Mouse (Mus musculus): ENCODE data around the gene Pnma1. TPM values are rescaled to one million over a fixed set of nuclear protein-coding genes. Genes with fewer than 3 reads are reported as not detected.

The Pnma1 gene
- total RNA-seq, 2 experiments from 2014 or later = 0.15 to 0.18 TPM

DNA sequence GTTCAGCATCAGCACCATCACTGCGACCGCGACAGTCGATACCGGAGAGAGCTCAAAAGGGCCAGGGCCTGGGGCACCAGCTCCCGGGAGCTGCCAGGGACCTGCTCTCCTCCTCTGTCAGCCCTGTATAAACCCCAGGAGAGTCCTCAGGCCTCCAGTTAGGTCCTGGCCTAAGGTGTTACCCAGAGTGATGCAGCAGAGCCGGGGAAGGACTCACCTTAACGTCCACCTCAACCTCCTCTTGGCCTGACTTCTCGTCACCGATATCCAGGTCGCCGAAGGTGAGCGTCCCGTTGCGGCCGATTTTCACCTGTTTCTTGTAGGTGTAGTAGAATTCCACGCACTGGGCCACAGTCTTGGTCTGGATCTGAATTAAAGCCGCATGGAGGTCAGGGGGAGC is 7.9 kb upstream of the Pnma1 start:
- DNase-seq = no peak
- intact Hi-C loops (cut with DNase I) = no loop called here

DNA sequence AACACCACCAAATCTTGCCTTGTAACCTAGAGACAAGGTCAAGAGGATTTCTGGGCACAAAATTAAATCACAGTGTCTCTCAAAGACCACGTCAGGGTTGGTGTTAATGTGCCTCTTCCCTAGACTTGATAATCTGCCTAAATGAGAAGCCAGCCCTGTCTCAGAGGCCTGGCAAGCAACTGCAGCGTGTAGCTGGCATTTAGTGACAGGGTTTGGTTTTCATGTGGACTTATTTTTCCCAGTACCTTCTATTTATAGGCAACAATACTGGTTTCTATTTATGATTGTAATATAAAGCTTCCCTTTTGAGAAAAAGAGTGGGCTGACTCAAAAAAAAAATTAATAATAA is 7.2 kb upstream of the Pnma1 start:
- no peak for DNase-seq
- intact Hi-C loops (cut with DNase I) = no loop called here

DNA sequence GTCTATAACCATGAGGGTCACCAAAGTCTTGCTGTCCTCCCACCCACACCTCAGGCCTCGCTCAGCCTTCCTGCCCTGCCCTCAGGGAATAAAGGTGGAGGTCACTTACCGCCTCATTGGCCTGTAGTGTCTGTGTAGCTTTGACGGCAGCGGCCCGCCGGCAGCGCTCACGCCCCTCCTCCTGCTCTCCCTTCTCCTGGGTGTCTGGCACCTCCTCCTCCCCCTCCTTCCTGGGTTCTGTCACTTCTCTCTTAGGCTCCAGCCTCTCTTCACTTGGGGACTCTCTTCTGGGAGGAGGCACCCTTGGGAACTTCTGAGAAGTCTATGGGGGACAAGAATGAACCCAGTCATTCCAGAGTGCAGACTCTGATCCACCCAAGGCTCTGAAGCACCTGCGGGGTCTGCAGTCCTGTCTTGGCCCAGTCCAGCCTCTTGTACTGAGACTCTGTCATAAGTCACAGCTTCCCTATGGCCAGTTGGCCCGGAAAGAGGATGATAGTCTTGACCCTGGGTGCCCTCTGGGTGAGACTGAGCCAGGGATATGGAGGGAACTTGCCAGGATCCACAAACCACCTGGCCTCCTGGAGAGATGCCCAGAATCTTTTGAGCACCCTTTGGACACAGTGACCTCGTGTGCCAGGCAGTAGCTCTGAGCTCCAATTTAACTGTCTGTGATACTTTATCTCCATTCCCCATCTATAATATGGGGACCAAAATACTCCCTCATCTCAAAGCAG is 6.7 kb upstream of the Pnma1 start:
- intact Hi-C loops (cut with DNase I) = no loop called here
- peak; percentile 57 to 61 for DNase-seq

DNA sequence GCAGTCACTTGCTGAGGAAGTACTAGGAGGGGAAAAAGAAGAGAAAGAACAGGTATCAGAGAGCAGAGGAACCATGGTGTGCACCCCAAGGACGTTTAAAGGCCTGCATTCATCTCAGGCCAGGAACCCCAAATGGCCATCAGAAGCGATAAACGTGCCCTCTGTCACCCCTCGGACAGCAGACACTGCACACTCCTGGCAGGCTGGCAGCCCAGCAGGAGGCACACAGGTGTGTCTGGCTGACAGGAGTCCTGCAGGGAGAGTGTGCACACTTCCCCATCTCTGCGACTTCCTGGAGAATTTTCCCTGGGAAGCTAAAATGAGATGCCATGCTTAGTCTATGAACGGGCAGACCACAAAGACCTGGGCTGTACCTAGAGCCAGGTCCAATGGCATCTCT is 5.1 kb upstream of the Pnma1 start:
- intact Hi-C loops (cut with DNase I) = no loop called here
- DNase-seq = no peak

DNA sequence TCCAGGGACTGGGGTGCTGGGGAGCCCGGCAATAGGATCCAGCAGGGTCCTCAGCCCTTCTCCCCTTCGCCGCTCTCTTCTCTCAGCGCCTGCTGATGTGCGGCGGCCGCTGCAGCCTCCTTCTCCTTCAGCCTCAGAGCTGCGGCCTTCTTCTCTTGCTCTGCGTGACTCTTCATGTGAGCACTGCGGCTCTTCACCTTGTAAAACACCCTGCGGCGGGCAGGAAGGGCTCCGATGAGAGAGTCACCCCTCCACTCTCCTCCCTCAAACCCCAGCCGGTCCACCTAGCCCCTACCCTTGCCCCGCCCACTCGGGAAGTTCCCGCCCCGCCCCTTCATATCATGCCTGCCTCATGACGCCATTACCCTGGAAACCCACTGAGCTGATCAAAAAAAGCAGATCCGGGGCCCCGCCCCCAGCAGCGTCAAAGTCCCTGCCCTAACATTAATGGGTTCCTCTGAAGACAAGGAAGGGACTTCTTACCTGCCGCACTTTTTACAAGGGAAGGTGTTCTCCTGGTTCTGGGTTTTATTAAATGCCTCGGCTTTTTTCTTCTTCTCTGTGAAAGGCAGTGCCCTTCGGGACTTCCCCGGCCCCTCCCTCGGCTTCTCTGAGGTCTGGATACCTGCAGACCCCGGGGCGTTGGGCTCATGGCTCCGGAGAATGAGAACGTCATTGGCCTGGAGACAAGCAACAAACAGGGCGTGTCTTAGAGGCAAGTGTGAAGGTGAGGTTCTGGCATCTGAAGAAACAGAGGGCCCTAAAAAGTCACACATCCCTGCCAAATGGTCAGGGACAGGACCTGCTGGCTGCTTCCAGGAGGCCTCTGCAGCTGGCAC is 4.3 kb upstream of the Pnma1 start:
- intact Hi-C loops (cut with DNase I) = no loop called here
- no peak for DNase-seq

DNA sequence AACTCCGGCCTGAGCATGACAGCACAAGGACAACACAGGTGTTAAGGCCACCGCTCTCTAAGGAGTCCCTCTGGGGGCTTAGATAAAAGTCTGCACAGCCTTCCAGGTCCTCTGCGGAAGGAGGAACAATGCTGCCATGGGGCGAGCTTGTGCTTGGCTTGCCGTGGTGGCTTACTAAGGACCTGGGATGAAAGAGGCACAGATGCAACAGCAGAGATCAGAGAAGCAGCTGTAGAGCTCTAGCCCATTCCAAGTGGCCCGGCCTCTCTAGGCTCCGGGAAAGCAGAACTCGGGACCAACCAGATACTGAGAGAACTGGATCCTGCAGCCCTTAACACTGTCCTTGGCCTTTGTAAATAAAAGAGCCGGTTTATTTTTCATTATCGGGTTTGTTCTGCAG is 3.6 kb upstream of the Pnma1 start:
- intact Hi-C loops (cut with DNase I) = no loop called here
- no peak for DNase-seq

DNA sequence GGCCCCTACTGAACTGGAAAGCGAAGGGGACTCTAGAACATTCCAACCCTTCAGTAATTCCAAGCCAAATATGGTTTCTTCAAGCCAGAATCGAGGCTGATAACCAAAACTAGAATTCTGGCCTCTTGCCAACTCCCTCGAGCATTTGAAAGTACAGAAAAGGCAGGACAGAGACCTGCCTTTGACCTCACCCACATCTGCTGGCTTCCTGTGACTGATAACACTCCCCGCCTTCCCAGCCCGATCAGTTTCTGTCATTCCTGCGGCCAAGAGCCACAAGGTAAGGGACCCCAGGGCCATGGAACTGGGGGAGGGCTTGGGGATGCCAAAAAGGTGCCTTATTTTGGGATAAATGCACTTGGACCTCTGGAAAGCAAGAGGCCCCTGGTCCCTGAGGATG is 2.7 kb upstream of the Pnma1 start:
- no peak for DNase-seq
- intact Hi-C loops (cut with DNase I) = no loop called here

DNA sequence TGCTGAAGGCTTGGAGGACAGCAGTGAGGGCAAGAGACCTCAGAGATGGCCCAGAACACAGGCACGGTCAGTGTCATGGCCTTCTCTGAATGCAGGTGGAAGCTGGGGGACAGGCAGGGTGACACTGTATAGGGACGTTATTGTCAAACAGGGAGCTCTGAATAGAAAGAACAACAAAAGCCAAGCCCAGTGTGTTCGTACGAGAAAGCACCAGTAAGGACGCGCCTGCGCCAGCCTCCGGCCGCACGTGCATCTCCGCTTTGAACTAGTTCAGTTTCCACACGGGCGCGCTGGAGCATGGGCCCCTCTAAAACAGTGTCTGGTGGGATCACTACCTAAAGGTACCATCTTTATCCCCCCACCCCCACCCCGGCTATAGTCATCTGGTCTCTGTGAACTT is 1.7 kb upstream of the Pnma1 start:
- intact Hi-C loops (cut with DNase I) = no loop called here
- no peak for DNase-seq

DNA sequence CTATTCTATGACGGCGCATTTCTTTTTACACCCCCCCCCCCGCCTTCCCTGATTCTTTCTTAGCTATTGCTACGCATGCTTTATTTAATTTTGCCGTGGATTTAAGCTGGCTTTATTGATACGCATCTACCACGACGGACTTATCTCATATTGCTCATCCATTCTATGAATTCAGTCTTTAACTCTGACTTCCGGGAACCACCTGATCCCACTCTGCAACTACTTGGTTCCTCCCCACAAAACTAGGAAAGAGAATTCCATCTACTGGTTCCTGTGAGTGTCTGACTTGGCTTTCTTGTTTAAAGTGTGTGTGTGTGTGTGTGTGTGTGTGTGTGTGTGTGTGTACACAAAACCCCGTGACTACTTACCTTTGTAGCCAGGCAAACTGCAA is 328 bp upstream of the Pnma1 start:
- intact Hi-C loops (cut with DNase I) = no loop called here
- DNase-seq = no peak

DNA sequence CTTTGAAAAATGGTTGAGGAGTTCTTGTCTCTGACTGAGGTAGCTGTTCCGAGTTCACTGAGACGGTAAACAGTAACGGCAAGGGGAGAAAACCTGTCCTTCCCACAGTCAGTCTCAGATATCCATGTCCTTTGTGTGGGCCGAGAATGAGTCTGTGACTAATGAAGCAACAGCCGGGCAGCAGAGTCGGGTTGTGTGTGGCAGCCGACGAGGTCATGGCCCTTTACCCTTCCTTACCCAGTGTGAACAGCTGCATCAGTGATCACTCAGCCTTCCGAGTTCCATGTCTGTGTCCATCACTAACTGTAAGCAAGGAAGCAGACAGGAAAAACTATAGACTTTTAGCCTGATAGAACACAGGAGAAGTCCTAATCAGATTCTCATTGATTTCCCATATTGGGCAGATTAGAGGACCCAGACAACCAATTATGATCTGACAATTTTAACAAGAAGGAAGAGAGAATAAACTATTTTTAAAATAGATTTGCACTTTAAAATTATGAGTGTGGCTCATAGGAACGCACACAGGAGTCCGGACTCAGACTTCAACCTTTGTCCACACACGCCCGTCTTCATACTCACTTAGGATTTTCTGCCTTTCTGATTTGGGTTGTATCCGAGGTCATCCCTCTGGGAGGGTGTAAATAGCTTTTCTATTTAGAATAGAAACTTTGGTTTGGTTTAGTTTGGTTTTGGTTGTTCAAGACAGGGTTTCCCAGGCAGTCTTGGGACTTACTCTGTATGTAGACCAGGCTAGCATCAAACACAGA is 5.8 kb downstream of the Pnma1 start:
- intact Hi-C loops (cut with DNase I) = no loop called here
- no peak for DNase-seq

DNA sequence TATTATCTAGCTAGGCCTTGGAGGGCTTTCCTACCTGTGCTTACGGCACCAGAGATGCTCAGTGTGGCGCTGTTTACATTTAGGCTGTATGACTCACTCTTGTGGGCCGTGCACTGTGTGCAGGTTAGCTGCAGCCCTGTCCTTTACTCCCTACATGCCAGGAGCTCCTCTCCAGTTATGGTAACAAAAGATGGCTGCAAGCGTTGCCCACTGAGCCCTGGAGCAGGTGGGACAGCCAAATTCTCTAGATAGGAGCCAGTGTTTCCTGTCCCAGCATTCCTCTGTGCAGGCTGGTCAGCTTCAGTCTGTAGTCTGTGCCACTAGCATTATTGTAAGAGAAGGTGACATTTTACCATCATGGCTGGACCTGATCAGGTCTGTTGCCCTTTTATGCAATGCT is 7.0 kb downstream of the Pnma1 start:
- intact Hi-C loops (cut with DNase I) = no loop called here

DNA sequence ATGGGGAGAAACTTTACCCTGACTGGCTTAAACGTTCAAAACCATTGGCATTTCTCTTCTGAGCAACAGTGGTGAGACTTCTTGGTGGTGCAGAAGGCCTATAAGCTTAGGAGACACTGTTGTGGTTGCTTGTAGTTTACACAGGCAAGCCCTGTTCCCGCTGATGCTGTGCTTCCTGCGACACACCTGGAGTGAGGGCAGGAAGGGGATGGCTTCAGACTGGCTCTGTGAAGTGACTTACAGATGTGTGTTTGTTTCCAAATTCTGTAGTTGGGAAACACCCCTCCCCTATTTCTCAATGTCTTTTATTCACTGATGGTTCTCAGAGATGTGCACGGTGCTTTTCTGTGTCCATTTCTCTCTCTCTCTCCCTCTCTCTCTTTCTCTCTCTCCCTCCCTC is 8.2 kb downstream of the Pnma1 start:
- DNase-seq = no peak
- intact Hi-C loops (cut with DNase I) = no loop called here

More for the DNA sequence above, 7.0 kb downstream of the Pnma1 start:
- DNase-seq = no peak

DNA sequence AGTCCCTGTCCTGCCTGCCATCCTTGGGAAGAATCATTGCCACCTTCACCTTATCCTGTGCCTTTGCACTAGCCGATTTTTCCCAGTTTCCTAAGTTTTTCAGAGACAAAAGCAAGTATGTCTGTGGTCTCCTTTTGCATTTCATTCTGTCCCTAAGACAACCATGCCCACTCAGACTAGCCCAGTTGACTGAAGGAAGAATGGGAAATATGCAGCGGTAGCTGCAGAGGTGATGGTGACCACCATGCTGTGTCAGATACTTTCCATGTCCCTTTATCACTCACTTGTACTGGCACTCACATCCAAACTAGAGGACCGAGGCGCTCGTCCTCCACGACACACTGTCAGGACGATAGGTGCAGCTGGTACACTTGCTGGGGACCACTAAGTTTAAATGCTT is 11.2 kb downstream of the Pnma1 start:
- intact Hi-C loops (cut with DNase I) = no loop called here
- no peak for DNase-seq

DNA sequence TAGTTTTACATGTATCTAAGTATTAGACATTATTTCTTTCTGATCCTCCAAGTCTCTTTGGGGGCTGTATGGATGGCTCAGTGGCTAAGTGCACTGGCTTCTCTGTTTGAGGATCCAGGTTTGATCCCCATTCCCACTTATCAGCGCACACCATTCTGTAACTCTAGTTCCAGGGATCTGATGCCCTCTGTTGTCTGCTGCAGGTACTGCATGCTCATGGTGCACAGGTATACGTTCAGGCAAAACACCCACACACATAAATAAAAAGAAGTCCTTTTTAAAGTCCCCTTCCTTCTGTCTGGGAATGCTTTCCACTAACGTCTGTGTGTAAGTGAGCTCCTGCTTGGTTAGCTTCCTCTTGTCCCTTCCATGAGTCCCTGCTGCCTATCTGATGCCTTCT is 16.0 kb downstream of the Pnma1 start:
- no peak for DNase-seq
- intact Hi-C loops (cut with DNase I) = no loop called here

DNA sequence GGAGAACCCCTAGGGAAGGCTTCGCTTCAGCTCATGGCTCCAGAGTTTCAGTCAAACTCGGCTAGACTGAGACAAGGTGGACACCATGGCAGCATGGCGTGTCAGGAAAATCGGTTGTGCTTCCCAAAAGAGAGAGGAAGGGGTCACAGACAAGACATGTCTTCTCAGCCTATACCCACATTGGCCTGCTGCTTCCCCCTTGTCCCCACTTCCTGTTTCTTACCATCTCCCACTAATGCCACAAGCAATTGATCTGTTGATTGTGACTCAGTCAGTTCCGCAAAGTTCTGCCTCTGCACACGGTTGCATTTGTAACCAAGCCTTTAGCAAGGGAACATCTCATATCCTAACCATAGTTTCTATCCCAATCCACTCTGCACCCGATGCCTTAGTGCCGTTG is 18.4 kb downstream of the Pnma1 start:
- intact Hi-C loops (cut with DNase I) = no loop called here
- DNase-seq = no peak

DNA sequence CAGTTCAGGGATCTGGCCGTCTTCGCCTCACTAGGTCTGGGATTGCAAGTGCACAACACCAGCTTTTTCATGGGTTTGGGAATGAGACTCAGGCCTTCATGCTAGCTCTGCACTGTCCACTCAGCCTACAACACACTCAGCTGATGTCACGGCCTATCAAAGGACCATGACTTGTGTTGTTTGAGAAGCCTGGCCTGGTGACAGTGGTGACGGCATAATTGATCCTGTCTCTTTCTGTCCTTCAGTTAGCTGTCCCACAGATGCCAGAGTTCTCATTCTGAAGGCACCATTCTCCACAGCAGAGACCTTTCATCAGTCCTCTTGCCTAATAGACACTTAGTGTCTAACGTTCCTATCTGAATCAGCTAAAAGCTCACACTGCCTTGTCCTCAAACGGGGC is 19.7 kb downstream of the Pnma1 start:
- no peak for DNase-seq
- intact Hi-C loops (cut with DNase I) = no loop called here

DNA sequence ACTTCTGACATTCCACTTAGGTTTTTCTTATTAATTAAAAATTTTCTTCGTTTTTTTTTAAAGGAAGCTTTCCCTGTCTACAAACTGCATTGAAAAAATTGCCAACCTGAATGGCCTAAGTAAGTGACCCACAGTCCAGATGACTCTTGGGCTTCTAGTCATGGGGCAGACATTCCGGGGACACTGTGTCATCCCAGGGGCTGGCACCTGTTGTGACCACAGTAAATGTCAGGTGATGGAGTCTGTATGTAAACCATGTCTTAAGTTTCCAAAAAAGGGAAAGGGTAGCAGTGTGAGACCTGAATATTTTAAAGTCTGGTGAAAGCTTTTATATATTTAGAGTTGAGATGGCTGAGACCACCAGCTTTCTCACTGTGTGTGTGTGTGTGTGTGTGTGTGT is 21.4 kb downstream of the Pnma1 start:
- intact Hi-C loops (cut with DNase I) = no loop called here

DNA sequence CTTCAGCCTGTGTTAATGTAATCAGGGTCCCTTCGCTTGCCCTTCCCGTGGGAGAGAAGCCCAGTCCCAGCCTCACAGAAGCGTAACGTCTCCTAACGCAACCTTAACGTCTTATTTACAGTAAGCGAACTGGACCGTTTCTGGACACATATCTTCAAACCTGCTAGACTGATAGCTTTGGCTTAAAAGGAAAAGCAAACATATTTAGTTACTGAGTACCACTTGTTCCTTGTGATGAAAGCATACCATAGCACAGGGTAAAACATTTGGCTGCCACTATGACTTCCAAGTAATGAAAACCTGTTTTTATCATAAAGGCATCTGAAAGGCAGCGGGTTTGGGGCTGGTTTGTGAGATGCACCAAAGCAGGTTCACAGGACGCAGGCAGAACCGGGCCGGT is 22.4 kb downstream of the Pnma1 start:
- intact Hi-C loops (cut with DNase I) = no loop called here
- no peak for DNase-seq

More for the DNA sequence above, 21.4 kb downstream of the Pnma1 start:
- no peak for DNase-seq

DNA sequence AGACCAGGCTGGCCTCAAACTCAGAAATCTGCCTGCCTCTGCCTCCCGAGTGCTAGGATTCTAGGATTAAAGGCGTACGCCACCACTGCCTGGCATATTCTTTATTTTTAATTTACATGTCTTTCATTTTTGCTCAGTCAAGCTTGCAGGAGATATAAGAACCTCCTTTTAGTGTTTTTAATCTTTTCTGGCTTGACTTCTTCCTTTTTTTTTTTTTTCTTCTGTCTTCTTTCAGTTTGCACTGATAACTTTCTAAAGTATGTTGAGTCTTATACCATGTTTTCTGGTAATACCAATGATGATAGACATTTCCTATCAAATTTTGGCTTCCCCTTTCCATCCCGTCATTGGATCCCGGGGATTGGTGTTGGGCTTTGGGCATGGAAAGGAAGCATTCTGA is 28.7 kb downstream of the Pnma1 start:
- intact Hi-C loops (cut with DNase I) = no loop called here
- DNase-seq = no peak

DNA sequence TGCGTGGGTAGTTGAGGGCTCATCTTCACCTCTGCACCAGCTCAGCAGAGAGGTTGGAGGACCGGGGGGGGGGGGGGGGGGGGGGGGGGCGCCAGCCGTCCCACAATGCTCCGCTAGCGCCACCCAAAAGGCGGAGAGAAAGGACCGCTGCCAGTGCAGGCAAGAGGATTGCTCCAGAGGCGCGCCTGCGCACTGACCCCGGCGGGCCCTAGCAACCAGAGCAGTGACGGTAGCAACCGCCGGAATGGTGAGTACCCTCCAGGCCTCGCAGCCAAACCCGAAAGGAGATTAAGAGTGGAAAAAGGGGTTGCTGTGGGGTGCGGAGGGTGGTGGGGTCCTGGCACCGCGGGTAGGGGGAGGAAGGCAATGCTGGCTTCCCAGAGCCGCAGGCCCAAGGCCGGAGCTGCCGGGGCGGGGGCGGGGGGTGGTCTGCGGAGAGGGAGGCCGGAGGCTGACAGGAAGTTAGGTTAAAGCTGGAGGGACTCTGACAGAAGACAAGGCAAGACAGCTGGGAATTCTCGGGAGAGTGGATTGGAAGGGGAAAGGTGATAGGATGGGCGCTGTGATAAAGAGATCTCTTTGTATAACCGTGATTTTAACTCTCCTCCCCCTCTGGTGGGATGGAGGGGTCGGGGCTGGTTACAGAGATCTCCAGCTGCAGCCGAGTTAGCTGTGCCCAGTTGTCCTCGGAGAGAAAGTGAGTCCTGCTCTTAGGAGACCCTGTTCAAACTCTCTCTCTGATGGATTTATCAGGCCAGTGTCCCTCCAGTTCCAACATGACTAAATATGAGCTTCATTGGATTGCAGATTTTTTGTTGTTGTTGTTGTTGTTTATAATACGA is 33.9 kb downstream of the Pnma1 start, which contains the start of gene Dnal1:
Dnal1 (plus strand) TSS at position 214 of the 842 bp plus-strand sequence.
- DNase-seq = peak; percentile 81 to 90
- intact Hi-C loops (cut with DNase I) = no loop called here

DNA sequence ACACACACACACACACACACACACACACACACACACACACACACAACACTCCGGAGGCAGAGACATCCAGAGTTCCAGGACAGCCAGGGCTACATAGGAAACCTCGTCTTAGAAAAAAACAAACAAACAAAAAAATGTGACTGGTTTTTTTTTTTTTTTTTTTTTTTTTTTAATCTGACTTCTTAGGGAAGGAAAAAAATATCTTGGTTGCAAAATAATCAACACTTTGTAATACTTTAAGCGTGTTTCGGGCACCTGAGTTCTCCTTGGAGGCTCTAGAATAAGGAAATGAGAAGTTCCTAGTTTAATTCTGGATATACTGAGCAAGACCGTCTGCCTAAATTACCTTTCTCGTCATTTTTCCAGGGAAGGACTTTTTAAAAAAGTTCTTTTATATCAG is 34.6 kb downstream of the Pnma1 start:
- no peak for DNase-seq
- intact Hi-C loops (cut with DNase I) = no loop called here

All from gastrocnemius, postnatal 36 days (tissue).